Mouse (Mus musculus): ENCODE measurements at regions not wholly inside any gene's neighbourhood (a gene's known extent, or its start where the extent isn't known, plus 50 kb on each side); places are given as distances from the start of the nearest gene placed in this dataset.
"Not testable (repeated sequence)": the region's sequence is repeated elsewhere in the genome, so short reads cannot be mapped to it uniquely, and the experiment has no call there.

DNA sequence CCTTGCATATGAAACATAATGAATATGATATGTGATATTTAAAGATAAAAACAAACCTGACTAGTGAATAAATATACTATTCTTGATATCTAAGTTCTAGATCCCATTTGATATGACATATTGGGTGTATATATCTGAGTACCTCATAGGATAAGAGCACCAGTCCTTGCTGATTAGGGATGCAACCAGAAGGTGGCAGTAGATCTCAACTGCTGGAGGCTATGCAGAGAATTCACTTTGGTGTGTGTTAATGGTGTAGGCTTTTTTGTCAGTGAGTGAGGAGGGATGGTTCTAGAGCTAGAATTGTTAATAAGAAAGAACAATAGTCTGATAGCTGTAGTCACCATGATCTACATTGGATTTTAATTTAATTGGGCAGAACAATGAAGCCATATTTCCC, 639.6 kb downstream of the Dad1 start:
- no peak for ATAC-seq (ENCODE audit: low FRiP score)
- Histone ChIP-seq H3K4me3 (ENCODE audit: low read depth, low read length) (no peak overlapping the region), H3K9ac (replicated peaks; ENCODE audit: low read length, poor library complexity, severe bottlenecking) (no peak overlapping the region), H3K27me3 (ENCODE audit: insufficient read depth, low read length) (no peaks in the 10 kb centered on the region), H3K4me2 (ENCODE audit: low read depth, low read length, poor library complexity, severe bottlenecking) (no peak overlapping the region), H3K27ac (ENCODE audit: low read depth, low read length) (no peak overlapping the region), H3K9me3 (ENCODE audit: low read length) (no peaks in the 10 kb centered on the region), H3K36me3 (ENCODE audit: insufficient read depth, low read length) (no peaks in the 10 kb centered on the region), H3K4me1 (ENCODE audit: insufficient read depth, low read length) (no peaks in the 10 kb centered on the region)
- no peak for DNase-seq (ENCODE audit: low spot score)
- peak; percentile 33 for TF ChIP-seq CTCF (IDR thresholded peaks at IDR 0.05)

GRCm38 (mm10) chr14:53599299-53599698, 654.6 kb downstream of the Dad1 start:
- not testable (repeated sequence) for H3K4me1 ChIP-seq (ENCODE audit: insufficient read depth, low read length); DNase-seq (ENCODE audit: low spot score); H3K27me3 ChIP-seq (ENCODE audit: insufficient read depth, low read length); H3K4me3 ChIP-seq (ENCODE audit: low read depth, low read length); H3K36me3 ChIP-seq (ENCODE audit: insufficient read depth, low read length); H3K9me3 ChIP-seq (ENCODE audit: low read length); H3K4me2 ChIP-seq (ENCODE audit: low read depth, low read length, poor library complexity, severe bottlenecking); H3K27ac ChIP-seq (ENCODE audit: low read depth, low read length); H3K9ac ChIP-seq (replicated peaks; ENCODE audit: low read length, poor library complexity, severe bottlenecking); ATAC-seq (ENCODE audit: low FRiP score)
- WGBS, result 54% methylated on average over 3 of the region's 3 CpGs

- H3K4me2 ChIP-seq (ENCODE audit: low read depth, low read length, poor library complexity, severe bottlenecking); H3K9ac ChIP-seq (replicated peaks; ENCODE audit: low read length, poor library complexity, severe bottlenecking); H3K27me3 ChIP-seq (ENCODE audit: insufficient read depth, low read length); H3K4me3 ChIP-seq (ENCODE audit: low read depth, low read length); DNase-seq (ENCODE audit: low spot score); H3K4me1 ChIP-seq (ENCODE audit: insufficient read depth, low read length); H3K27ac ChIP-seq (ENCODE audit: low read depth, low read length); H3K36me3 ChIP-seq (ENCODE audit: insufficient read depth, low read length); ATAC-seq (ENCODE audit: low FRiP score); H3K9me3 ChIP-seq (ENCODE audit: low read length): not testable (repeated sequence)
Observed at GRCm38 (mm10) chr14:53597287-53597686, 656.6 kb downstream of the Dad1 start.

- H3K4me1 ChIP-seq (ENCODE audit: insufficient read depth, low read length); ATAC-seq (ENCODE audit: low FRiP score); H3K4me3 ChIP-seq (ENCODE audit: low read depth, low read length); H3K27ac ChIP-seq (ENCODE audit: low read depth, low read length); H3K4me2 ChIP-seq (ENCODE audit: low read depth, low read length, poor library complexity, severe bottlenecking); H3K27me3 ChIP-seq (ENCODE audit: insufficient read depth, low read length); H3K36me3 ChIP-seq (ENCODE audit: insufficient read depth, low read length); H3K9ac ChIP-seq (replicated peaks; ENCODE audit: low read length, poor library complexity, severe bottlenecking); H3K9me3 ChIP-seq (ENCODE audit: low read length): not testable (repeated sequence)
- 57% methylated on average over 6 of the region's 6 CpGs for WGBS
- peak; percentile 34 for DNase-seq (ENCODE audit: low spot score)
- TF ChIP-seq CTCF (IDR thresholded peaks at IDR 0.05), result peak; percentile 34
Observed at GRCm38 (mm10) chr14:53590601-53591000, 663.3 kb downstream of the Dad1 start.

DNA sequence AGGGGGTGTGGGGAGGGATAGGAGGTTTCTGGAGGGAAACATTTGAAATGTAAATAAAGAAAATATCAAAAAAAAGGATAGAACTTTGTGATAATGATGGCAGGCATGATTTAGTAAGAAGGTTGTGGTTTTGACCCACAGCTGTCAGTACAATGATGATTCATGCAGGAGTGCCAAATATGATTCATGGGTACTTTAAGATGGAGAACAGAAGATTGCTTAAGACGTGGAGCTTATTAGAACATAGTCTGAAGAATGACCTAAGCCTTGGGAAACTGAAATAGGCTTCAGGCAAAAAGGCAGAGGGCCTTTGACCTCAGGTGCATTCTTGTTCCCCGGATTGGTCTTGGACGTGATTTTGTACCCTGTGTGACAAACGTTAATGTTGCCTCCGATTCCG, 671.4 kb downstream of the Dad1 start:
- DNase-seq (ENCODE audit: low spot score); H3K4me1 ChIP-seq (ENCODE audit: insufficient read depth, low read length); H3K4me2 ChIP-seq (ENCODE audit: low read depth, low read length, poor library complexity, severe bottlenecking); H3K9me3 ChIP-seq (ENCODE audit: low read length); H3K27ac ChIP-seq (ENCODE audit: low read depth, low read length); ATAC-seq (ENCODE audit: low FRiP score); H3K27me3 ChIP-seq (ENCODE audit: insufficient read depth, low read length); H3K4me3 ChIP-seq (ENCODE audit: low read depth, low read length); H3K9ac ChIP-seq (replicated peaks; ENCODE audit: low read length, poor library complexity, severe bottlenecking); H3K36me3 ChIP-seq (ENCODE audit: insufficient read depth, low read length): not testable (repeated sequence)
- 91% methylated on average over 6 of the region's 6 CpGs for WGBS

DNA sequence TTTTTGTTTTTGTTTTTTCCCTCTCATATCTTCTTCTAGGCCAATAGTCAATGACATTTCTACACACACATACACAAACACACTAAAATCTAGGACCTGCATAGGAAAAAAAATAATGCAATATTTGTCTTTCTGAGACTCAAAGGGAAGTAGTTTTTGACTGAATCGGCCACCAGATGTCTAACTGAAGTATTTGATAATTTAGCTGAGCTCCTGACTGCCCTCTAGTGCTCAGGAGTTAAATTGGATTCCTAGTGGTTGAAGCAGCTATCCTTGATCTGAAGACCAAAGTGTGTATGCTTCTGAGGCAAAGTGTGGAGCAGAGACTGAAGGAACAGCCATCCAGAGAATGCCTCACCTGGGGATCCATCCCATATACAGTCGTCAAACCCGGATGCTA, 672.2 kb downstream of the Dad1 start:
- H3K4me1 ChIP-seq (ENCODE audit: insufficient read depth, low read length); H3K27me3 ChIP-seq (ENCODE audit: insufficient read depth, low read length); DNase-seq (ENCODE audit: low spot score); H3K27ac ChIP-seq (ENCODE audit: low read depth, low read length); ATAC-seq (ENCODE audit: low FRiP score); H3K4me2 ChIP-seq (ENCODE audit: low read depth, low read length, poor library complexity, severe bottlenecking); H3K9me3 ChIP-seq (ENCODE audit: low read length); H3K36me3 ChIP-seq (ENCODE audit: insufficient read depth, low read length); H3K9ac ChIP-seq (replicated peaks; ENCODE audit: low read length, poor library complexity, severe bottlenecking); H3K4me3 ChIP-seq (ENCODE audit: low read depth, low read length): not testable (repeated sequence)
- WGBS, result 62% methylated on average over 3 of the region's 3 CpGs

DNA sequence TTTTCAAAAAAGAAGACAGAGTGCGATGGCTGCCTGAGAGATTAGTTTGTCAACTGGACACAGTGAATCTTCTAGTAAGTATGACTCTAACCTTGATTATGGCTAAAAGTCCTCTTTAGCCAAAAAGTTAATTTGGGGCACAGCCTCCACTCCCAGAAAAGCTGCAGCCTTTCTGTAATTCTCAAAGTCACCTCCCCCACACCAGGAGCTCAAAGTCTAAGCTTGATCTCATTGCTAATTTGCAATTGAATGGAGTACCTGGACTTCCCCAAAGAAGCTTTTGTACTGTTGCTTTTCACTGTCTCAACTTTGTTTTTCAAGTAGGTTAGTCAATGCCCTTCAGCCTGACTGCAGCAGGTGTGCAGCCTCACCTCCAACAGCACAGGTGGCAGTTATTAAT, 677.0 kb downstream of the Dad1 start:
- H3K9ac ChIP-seq (replicated peaks; ENCODE audit: low read length, poor library complexity, severe bottlenecking); ATAC-seq (ENCODE audit: low FRiP score): not testable (repeated sequence)

DNA sequence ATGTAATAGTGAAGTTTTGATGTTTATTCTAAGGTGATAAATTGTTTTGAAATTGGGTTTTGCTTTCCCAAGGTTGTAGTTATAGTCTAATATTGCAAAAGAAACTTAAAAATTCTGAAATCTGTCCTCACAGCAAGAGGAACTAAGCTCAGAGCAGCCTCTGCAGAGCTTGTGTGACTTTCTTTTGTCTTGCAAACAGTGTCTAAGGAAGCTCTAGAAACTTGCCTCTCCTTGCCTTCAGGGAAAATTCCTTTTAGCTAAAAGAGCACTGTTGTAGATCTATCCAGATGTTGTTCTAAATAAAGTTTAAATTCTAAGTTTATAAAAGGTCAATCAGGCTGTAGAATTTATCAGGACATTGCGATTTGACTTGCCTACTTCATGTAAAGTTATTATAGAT, 681.2 kb downstream of the Dad1 start:
- not testable (repeated sequence) for DNase-seq (ENCODE audit: low spot score); H3K27me3 ChIP-seq (ENCODE audit: insufficient read depth, low read length); H3K36me3 ChIP-seq (ENCODE audit: insufficient read depth, low read length); H3K9ac ChIP-seq (replicated peaks; ENCODE audit: low read length, poor library complexity, severe bottlenecking); H3K4me2 ChIP-seq (ENCODE audit: low read depth, low read length, poor library complexity, severe bottlenecking); ATAC-seq (ENCODE audit: low FRiP score); H3K9me3 ChIP-seq (ENCODE audit: low read length); H3K27ac ChIP-seq (ENCODE audit: low read depth, low read length); H3K4me1 ChIP-seq (ENCODE audit: insufficient read depth, low read length); H3K4me3 ChIP-seq (ENCODE audit: low read depth, low read length)
- 89% methylated on average over 1 of the region's 1 CpGs for WGBS

More for the DNA sequence above, 677.0 kb downstream of the Dad1 start:
- H3K27ac ChIP-seq (ENCODE audit: low read depth, low read length); H3K9me3 ChIP-seq (ENCODE audit: low read length); H3K27me3 ChIP-seq (ENCODE audit: insufficient read depth, low read length); DNase-seq (ENCODE audit: low spot score); H3K4me1 ChIP-seq (ENCODE audit: insufficient read depth, low read length); H3K4me3 ChIP-seq (ENCODE audit: low read depth, low read length); H3K4me2 ChIP-seq (ENCODE audit: low read depth, low read length, poor library complexity, severe bottlenecking); H3K36me3 ChIP-seq (ENCODE audit: insufficient read depth, low read length): not testable (repeated sequence)
- 88% methylated on average over 1 of the region's 1 CpGs for WGBS

All from midbrain, postnatal 0 days (tissue).